Mouse (Mus musculus) gastrocnemius, postnatal 36 days (tissue): ENCODE results near the gene Efna5. TPM values are rescaled to one million over a fixed set of nuclear protein-coding genes. Genes with fewer than 3 reads are reported as not detected.

ENCODE experiments used
- DNase-seq, 2 experiments: peaks; one replicate each; pipeline ENCODE4 v3.0.0; 2022
- intact Hi-C: fragments of 180-260 bp; cut with DNase I; formaldehyde crosslinking; loops from one replicate; pipeline ENCODE4 v1.15.1; 2025
- long read RNA-seq, 2 experiments: library from polyadenylated mRNA; stranded (forward); transcript quantifications; one replicate each; pipeline ENCODE4 v2.0.0; 2021
- total RNA-seq, 2 experiments: library from RNA; stranded (reverse); gene quantifications; 2 replicates each; pipeline ENCODE4 v1.2.3; 2021

Efna5 gene
- total RNA-seq, result under 1 TPM; 0.32 to 0.59 TPM
- long read RNA-seq, experiment 1, result 0 reads
- long read RNA-seq, experiment 2, result 0 reads

DNA sequence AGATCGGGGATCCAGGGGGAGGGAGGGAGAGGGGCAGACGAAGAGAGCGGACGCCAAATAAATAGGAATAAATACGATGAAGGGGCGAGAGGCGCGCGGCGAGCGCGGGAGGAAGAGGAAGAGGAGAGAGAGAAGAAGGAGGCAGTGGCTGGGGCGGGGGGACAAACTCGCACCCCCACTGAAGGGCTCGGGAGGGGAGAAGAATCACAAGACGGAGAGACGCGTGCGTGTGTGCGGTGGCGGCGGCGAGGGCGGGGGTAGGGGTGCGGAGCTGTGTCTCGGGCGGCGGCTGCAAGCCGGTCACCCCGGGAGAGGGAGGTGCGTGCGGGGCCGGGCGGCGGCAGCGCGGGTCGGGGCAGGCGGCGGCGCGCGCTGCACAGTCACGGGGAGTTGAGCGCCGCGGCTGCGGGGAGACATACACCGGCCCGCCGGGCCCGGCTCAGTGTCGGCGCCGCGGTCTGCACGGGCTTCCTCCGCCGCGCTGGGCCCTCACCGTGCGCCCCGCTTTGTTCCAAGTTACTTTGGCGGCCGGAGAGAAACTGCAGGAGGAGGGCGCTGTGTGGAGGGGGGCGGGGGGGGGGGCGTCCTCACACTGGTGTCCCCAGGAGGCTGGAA lies at the start of gene Efna5:
Efna5 (minus strand) TSS at position 142 of the 615 bp plus-strand sequence.
- intact Hi-C loops, result no loop called here

DNA sequence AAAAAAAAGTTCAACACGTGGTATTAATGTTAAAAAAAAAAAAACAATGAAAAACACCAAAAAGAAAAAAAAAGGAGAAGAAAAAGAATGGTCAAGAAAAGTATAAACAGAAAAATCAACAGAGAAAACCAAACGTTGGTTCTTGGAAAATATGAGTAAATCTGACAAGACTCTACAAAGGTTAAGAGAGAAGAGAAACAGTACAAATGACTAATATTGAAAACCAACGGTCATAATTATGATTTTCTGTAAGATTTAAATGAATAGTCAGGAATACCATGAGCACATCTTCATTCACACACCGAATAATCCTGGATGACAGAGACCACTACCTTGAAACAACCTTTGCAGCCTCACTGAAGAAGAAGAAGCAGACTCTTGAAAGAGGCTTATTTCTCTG lies 34.2 kb upstream of the Efna5 start:
- DNase-seq, result no peak
- intact Hi-C loops, result no loop called here

More for the DNA sequence above, at the start of gene Efna5:
- peak in 1 of 2 experiments; percentile 20 for DNase-seq

DNA sequence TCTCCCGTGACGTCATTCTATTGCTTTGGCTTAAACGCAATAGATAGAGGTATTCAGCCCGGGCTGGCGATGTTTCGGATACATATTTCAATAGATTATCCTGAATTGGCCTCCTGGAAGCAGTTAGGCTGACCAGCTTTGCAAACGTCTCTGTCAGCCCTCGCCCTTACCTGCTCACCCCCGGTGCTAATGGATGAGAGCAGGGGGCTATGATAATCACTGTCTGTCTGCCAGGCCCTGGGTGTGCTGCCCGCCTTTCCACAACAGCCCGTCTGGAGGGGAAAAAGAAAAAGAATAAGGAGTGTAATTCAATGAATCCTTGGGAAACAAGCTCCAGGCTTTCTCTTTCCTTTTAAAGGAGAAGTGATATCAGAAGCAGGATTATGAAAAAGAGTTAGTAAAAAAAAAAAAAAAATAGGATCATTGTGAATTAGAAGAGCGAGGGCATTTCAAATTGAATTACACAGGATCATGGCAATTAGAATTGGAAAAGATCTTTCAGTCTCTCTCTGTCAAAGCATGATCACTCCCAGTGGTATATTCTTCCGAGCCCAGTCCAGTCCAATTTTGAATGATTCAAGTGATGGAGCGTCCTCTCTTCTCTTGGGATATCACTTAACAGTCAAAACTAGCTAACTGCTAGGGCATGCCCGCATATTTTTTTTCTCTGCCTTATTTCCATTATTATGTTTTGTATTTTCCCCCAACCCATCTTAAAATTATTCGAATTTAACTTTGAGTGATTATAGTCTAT lies 24.8 kb upstream of the Efna5 start:
- intact Hi-C loops, result no loop called here
- no peak for DNase-seq

DNA sequence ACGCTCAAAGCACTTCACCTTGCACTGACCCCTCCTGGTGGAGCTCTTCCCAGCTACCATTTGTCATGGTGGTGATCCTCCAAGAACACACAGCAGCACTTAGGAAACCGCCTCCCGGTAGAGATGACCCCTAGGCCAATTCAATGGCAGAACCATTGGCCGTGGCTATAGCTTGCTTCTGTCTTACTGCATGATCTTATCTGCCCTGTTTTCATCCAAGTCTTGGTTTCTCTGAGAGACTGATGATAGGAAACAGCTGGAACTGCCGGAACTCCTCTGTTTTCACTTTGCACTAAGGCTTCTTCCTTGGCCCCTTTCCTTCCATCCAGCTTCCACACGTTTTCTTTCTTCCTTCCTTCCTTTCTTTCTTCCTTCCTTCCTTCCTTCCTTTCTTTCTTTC lies 17.9 kb upstream of the Efna5 start:
- DNase-seq, result no peak
- intact Hi-C loops, result no loop called here

DNA sequence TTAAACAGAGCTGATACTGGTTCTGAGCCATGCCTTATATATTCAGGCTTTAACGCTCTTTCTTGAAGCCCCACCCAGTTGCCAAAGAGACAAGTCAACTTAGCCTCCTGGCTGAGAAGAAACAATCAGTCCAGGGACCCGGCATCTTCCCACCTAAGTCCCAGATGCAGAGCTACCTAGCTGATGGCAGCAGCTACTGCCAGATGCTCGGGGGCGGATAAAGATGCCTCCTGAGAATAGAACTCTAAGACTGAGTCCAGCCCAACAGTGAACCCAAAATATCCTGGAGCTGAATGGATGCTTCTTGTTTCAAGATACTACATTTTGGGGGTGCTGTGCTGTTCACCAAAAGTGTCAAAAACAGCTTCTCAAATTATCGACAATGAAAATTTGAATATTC lies 8.9 kb upstream of the Efna5 start:
- intact Hi-C loops, result no loop called here
- DNase-seq, result no peak

DNA sequence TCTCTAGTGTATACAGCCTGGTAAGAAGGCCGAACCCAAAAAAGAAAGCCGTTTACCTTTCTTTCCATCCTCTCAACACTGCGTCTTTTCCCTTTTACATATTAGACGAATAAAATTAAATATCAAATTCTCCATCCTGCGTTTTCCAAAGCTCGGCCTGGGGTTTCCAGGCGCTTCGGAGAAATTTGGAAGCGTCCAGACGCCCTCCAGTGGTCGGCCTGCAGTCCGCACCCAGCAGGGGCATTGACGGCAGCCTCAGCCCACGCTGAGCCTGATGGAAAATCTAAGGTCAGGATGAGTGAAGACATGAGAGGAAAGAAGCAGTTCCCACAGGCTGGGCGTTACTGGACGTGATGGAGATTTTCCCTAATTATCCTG lies 3.0 kb upstream of the Efna5 start:
- intact Hi-C loops, result no loop called here
- DNase-seq, result peak; percentile 44 to 63

DNA sequence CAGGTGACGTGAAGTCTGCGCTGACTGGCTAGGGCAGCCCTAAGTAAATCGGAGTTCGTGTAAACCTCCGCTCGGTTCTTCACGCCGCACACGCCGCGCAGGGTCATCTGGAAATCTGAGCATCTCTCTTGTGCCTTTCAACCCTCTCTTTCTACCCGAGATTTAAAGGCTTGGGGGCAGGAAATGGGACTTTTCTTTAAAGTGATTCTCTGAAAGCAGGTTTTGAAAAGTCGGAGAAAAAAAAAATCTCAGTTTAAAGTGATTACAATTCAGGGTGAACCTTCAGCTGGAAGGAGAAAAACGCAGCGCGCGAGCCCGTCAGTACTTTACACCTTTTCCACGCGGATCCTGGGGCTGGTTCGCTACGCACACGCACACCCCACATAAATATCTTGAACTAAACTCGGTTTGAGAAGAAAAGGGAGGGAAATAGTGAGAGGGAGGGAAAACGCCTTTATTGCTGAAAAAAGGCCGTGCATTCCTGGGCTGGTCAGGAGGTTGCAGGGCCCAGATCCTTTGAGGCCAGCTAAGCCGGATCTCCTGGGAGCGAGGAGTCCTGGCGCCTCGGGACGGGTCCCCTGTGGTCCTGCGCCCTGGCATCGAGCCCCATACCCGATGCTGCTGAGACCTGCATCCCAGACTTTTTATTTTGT lies 2.5 kb upstream of the Efna5 start:
- peak in 1 of 2 experiments; percentile 16 for DNase-seq
- intact Hi-C loops, result no loop called here

DNA sequence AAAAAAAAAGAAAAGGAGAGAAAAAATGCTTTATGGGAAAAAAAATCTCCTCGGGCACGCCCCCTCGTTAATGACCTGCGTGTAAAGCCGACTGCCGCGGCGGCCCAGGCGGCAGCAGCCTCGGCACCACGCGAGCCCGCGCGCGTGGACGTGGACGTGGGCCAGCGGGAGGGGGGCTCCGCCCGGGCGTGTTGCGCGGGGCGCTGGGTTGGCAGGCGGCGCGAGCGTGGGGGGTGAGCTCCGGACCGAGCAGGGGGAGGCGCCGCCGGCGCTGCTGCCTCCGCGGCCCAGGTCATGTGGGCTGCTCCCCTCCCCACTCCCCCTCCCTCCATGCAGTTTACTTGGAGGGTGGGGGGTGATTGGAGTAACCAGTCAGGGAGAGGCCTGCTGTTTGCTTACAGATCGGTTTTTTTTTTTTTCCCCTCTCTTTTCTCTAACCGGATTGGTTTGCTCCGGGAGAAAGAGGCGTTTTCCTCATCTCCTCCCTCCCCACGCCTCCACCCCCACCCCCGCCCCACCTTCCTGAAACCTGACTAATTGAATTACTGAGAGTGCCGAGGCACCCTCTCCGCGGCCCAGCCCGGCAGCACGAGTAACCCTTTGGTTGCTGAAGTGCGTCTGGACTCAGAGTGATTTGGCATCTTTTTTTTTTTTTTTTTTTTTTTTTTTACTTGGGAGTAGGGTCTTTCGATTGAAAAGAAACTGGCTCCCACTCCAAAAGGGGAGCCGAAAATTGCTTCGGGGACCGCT lies 1.8 kb upstream of the Efna5 start:
- peak; percentile 35 to 38 for DNase-seq
- intact Hi-C loops, result no loop called here

DNA sequence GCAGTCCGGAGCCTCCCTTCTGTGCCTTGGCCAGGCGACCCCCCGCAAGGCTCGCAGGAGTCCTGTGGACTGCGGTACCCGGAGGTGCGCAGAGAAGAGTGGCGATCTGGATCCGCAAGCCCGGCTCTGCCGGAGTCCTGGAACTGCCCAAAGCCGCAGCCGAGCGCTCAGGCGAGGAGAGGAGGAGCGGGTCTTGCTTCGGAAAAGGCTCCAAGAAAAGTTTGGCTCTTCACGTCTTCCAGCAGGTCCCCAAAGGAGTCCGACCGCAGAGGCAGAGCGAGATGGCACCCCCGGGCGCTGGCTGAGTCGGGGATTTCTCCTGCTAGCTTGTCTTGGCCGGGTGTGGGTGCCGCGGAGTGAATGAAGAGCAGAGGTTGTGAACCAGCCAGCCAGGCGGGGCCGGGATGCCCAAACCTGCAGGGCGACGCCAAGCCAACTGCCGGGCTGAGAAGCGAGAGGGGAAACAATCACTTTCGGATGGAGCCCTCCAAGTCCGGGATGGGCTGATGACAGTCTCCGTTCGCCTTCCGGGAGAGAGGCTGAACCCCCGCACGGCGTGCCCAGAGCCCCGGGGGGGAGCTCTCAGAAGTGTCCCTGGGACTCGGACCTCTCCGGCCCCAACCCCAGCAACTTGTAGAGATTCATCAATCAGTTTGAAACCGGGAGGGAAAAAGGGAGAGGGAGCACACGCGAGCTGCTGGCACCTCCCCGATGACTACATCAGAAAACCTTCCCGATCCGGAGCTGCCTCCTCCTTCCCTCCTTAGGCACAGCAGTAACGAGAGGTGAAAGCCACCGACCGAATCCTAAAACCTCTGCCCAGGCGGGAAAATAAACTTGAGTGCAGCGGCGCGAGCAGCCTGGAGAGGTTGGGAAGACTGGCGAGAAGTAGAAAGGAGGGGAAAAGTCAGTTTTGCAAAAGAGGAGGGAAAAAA lies 941 bp upstream of the Efna5 start:
- DNase-seq, result peak in 1 of 2 experiments; percentile 45
- intact Hi-C loops, result no loop called here

DNA sequence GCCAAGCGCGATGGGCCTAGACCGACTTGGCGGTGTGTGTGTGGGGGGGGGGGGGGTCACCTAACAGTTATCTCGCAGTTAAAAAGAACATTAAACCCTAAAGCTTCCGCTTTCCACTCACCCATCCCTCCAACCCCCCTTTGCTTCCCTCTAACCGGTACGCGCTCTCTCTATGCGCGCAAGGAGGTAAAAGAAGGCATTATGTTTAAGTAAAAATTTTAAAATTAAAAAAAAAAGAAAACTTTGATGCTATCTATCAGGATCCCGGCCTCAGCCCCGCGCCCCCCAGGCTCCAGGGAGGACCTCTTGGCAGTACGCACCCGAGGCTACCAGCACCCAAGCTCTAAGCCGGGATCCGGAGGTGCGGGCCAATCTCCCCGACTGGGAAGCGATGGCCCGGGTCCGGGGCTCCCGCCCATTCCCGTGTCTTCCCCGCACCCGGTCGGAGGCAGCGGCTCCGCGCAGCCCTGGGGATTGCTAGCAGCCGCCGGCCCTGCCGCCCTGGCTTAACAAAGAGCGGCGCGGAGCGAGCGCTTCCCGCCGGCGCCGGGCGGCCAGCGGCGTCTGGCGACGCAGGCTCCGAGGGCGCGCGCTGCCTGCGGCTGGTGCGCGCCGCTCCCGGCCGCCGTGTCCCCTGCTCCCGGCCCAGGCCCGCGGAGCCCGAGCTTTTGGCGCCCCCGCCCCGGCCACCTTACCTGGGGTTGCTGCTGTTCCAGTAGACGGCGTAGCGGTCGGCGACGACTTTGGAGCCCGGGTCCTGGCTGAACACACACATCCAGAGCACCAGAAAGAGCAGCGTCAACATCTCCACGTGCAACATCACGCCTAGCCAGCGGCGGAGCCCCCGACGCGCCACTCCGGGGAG lies 574 bp downstream of the Efna5 start:
- intact Hi-C loops, result no loop called here
- peak in 1 of 2 experiments; percentile 30 for DNase-seq

DNA sequence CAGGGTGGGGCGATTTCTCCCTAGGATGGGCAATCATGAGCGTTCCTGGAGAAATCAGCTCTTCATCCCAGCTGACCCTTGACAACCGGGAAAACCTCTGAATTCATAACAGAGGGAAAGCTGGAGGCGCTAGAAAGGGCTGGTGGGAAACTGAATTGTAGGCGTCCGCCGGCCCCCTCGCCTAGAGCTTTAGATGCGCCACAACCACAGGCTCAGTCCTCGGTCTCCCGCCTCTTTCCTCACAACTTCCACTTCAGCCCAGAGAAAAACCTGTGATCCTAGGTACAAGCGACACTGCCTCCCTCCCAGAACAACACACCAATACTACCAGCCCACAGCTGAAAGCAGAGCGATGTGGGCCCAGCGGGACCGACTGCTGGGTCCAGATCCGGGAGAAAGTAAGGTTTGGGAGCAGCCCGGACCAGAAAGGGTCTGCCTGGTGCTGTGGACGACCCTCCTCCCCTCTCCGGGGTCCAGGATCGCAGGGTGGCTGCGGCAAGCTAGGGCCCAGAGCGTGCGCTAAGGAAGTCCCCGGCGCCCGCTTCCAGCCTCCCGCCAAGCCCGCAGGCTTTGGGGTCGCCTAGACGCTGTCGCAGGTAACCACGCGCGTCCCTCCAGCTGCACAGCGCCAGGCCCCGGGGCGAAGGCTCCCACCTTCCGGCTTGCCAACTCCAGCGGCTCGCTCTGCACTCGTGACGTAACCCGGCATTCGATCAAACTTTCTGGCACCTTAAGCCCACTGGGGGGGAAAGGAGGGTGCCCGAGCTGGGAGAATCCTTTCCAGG lies 1.4 kb downstream of the Efna5 start:
- intact Hi-C loops, result no loop called here
- DNase-seq, result no peak

DNA sequence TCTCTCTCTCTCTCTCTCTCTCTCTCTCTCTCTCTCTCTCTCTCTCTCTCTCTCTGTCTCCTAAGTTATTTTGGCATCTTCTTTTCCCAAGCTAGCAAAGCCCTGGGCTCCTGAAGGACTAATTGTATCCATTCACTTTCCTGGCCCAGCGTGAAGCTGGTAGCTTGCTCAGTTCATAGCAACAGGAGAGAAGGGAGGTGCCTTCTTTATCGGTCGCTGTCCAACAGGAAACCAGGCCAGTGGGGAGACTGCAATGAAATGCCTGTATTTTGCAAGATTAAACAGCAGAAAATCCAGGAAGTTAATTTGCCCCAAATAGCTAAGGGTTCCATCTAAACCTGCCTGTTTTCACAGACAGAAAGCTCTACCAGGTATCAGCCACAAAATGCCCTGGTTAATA lies 5.4 kb downstream of the Efna5 start:
- intact Hi-C loops, result no loop called here
- no peak for DNase-seq

DNA sequence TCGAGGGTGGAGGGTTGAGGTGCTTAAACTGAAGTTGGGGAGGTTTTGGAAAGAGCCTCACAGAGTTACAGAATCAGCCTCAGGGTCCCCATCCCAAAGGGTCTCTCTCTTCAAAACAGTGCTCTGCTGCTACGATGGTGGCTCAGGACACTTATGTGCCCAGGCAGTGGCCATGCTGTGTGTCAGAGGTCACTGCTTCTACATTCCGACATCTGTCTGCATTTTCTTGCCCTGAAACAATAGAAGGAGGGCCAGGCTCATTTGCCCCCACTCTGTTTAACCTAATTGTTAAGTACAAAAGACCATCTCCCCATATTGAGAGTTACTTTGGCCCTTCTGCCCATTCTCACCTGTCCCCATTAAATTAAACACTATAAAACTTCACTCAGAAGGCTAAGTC lies 9.2 kb downstream of the Efna5 start:
- no peak for DNase-seq
- intact Hi-C loops, result no loop called here

DNA sequence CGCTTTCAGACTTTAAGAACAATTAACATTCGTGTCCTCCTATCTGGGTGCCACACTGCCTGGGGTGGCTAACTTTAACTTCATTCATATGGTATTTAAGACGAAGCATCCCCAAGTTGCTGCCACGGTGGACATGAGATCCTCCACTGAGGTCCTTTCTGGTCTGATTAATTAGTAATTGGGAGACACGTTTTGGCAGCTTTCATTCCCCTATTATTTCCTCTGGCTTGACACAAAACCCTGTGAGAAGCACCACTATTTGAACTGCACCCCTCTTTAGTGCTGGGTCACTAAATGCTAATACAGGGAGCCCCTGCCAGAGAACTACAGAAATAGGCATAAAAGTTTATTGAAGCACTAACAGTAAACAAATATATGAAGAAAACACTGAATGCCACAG lies 9.9 kb downstream of the Efna5 start:
- intact Hi-C loops, result no loop called here
- DNase-seq, result no peak

DNA sequence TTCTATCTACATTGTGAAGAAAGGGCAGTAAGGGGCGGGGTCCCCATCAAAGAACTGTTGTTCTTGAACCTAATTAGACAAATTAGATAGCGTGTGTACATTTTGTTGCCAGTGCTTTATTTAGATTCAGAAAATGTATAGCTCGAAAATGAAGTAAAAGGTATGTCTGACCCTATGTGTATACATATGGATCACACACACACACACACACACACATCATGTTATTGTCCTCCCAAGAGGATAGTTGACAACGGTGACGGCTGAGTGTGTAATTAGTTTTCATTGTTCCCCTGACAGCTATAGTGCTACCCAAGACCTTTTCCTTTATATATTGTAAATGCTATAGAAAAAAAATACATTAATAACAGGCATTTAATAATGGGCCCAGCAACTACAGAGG lies 10.7 kb downstream of the Efna5 start:
- intact Hi-C loops, result no loop called here
- DNase-seq, result no peak

DNA sequence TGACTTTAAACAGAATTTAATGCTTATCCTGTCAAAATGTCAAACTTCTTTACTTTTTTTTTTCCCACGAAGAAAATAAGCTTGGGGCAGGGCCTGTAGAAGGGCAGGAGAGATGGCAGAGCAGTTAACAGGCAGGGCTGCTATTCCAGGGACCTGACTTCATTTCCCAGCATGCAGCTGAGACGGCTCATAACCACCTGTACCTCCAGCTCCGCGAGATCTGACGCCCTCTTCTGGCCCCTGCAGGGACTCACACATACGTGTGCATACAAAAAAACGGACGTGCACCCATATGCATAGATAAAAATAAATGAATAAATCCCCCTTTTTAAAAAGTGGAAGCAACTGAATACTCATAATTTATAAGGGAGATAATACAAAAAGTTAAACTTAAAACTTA lies 16.2 kb downstream of the Efna5 start:
- intact Hi-C loops, result no loop called here
- DNase-seq, result no peak

DNA sequence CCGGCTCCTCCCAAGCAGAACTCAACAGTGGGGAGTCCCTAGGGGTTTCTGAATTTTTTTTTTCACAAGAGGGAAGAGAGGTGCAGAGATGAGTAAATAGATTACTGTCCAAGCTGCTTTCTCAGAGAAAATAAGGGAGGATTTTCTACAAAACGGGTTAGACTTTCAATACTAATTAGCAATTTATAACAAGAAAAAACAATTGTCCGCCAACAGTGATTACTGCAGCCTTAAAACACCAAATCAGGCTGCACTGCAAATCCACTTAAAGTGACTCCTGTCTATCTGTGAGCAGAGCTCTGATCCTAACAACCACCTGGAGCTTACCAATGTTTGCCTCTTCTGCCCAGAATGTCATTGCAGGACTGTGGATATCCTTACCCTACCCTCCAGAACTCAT lies 18.1 kb downstream of the Efna5 start:
- no peak for DNase-seq
- intact Hi-C loops, result no loop called here

DNA sequence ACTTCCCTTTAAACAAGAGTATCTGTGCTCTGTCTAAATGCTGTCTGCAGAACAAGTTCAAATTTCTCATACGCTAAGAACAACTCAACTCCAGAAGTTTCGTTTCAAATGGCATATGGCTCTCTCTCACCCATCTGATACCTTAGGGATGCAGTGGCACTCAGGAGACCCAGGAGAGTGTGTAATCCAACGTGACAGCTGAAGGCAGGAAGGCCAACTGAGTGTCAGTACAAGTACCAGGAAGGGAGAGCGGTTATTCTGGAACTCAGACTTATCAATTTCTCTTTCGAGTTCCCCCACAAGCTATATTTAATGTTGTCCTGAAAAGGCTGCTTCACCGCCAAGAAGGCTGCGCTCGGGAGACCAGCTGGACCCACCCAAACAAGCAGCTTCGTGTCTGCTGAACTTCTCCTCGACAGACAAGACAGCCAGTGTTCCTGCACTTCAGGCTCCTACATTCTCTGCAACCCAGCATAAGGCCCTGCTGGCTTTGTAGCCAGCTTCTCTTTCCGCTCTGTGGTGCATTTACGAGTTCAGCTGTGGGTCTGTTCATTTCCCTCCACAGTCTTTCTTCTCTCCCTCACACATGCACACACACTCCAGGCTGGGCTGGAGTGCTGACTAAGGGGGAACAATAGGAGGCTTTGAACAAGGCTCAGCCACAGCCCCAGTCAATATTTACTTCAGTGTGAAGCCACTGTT lies 18.7 kb downstream of the Efna5 start:
- DNase-seq, result no peak

More for the DNA sequence above, 18.7 kb downstream of the Efna5 start:
- intact Hi-C loops, result no loop called here
